Mouse (Mus musculus) lung, postnatal 14 days (tissue): ENCODE measurements around the gene Ccnb2.
A peak's percentile ranks its signal among the peaks of the same experiment; 100 is the strongest.
"Not testable (repeated sequence)": the region's sequence is repeated elsewhere in the genome, so short reads cannot be mapped to it uniquely, and the experiment has no call there.

Source experiments
- DNase-seq: peaks from one replicate; pipeline ENCODE4 v3.0.0; 2021

Ccnb2 gene

DNA sequence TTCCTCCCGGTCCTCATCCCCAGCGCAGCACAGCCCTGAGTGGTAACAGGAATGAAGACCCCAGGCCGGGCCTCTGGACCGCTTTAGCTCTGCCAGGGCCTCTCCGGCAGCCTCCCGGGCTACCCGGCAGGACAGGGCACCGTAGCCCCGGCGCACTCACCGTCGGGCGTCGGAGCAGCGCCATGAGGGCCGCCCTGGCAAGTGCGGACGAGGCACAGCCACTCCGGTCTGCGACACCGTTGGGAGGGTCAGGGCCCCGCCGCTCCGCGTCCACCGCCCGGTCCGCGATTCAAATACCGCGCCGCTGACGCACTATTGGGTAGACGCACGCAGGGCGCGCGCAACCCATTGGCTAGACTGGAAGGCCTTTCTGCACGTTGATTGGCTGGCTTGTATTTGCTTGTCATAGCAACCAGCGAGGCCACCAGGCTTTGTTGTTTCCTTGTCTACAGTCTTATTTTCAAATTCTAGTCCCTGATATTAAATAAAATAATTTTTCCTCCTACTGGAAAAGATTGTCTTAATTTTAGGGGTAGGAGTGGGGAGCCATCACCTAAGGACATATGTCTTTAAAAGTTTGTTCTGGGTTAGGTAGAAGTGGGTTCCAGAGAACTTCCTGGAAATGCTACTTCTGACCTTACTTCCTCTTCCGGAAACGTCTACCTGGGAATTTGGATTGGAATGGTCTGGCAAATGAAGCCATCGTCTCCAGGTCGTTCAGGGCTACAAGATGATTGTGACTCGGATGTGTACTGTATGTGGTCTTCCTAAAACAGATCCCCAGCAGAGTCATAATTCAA lies at the start of gene Ccnb2:
TSS of gene Ccnb2 (minus strand) at position 291 of the 800 bp plus-strand sequence.
- DNase-seq = peak; percentile 89

- not testable (repeated sequence) for DNase-seq
These were observed 41.7 kb upstream of the Ccnb2 start for GRCm38 (mm10) chr9:70463091-70463490.

DNA sequence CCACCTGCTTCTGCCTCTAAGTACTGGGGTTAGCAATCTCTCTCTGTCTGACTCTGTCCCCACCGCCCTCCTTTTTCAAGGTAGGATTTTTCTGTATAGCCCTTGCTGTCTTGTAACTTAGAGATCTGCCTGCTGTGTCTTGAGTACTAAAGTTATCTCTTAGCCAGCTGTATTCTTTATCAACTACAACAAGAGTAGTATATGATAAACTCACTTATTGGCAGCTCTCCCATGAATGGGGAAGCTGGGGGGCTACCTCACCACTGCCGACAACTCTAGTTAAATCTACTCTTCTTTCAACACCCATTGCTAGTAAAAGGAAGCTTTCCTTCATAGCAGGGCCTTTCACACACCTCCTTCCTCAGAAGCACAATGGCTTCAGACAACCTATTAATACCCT lies 31.0 kb upstream of the Ccnb2 start:
- no peak for DNase-seq

GRCm38 (mm10) chr9:70449072-70449471 lies 27.7 kb upstream of the Ccnb2 start:
- no peak for DNase-seq

DNA sequence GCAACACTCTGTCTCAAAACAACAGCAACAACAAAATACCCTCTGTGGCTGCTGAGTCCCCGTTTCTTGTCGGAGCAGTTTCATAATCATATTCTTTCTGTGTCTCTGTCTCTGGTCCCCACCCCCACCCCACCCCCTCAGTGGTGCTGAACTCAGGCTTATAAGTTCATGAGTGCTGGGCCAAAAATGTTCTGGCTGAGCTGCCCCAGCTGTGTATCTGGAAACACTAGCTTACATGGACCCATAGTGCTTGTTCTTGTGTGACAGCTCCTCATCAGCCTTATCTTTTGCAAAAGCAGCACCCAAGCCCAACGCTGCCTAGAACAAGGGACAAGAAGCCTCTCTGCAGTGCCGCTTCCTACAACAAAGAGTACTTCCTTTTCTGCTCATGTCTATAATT lies 18.6 kb upstream of the Ccnb2 start:
- DNase-seq = peak; percentile 23

GRCm38 (mm10) chr9:70422661-70423060 lies 1.3 kb upstream of the Ccnb2 start:
- no peak for DNase-seq

DNA sequence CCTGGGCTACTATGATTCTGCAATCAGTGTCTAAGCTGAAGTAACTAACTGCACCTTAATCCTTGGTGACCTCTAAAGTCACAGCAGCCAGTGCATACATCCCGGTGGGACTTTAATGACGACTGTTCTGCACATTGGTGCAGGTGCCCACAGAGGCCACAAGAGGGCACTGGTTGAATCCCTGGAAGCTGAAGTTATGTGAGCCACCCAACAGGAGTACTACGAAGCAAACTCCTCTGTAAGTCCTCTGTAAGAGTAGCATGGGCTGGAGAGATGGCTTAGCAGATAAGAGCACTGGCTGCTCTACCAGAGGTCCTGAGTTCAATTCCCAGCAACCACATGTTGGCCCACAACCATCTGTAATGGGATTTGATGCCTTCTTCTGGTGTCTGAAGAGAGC lies 4.9 kb downstream of the Ccnb2 start:
- no peak for DNase-seq

GRCm38 (mm10) chr9:70413038-70413437 lies 8.3 kb downstream of the Ccnb2 start:
- no peak for DNase-seq

- peak; percentile 10 for DNase-seq
These were observed 10.7 kb downstream of the Ccnb2 start for GRCm38 (mm10) chr9:70410668-70411067.

DNA sequence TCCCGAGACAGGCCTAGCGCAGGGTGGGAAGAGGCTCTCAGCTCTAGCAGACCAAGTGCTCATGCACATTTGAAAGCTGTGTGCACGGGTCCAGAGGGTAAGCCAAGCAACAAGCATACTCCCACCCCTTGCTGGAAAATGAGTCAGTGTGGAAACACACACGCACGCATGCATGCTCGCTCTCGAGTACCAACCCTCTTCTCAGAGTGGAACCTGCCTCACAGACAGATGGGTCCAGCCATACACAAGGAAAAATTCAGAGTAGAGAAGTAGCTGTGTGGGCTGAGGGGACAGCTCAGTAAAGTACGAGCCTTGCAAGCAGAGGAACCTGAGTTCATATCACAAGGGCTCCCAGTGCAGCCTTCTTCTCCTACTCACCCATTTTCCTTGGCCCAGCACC lies 11.6 kb downstream of the Ccnb2 start:
- DNase-seq = no peak

DNA sequence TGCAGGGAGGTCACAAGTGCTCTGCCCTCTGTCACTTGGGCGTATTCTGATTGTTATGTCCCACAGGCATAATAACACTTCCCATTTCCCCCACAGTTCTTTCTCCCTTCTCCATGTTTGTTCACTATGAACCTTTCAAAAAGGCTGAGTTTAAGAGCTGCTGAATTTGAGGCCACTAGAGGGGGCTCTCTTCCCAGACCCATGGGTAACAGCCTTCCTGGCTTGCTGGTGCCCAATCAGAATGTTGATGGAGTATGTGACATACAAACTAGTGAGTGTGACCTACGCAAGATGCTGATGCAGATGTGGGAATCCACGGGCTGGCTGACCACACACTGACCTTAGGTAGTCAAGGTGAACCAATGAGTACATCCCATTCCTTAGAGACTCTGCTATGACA lies 12.6 kb downstream of the Ccnb2 start:
- DNase-seq = peak; percentile 50

DNA sequence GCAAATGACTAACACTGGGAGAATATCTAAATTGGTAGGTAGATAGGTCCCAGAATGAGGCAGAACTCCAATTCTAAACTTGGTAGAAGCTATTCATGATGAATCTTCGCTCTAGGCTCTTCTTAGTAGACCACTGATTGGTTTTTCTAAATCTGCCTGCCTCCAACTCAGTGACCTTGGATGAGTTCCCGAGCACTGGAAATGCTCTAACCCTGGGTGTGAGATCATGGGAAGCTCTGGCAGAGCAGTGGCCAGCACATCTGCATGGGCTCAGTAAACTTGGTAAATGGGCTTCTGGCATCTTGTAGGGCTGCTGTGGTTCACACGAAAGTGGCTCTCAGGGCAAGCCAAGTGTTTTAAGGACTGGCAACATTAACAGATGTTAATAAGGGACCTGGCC lies 14.8 kb downstream of the Ccnb2 start:
- no peak for DNase-seq

- no peak for DNase-seq
These were observed 19.3 kb downstream of the Ccnb2 start for GRCm38 (mm10) chr9:70401937-70402539.

DNA sequence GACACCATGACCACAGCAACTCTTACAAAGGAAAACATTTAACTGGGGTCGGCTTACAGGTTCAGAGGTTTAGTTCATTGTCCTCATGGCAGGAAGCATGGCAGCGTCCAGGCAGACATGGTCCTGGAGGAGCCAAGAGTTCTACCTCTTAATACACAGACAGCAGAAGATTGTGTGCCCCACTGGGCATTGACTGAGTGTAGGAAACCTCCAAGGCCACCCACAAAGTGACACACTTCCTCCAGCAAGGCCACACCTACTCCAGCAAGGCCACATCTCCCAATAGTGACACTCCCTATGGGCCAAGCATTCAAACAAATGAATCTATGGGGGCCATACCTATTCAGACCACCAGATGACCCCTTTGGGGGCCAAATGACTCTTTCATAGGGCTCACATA lies 25.3 kb downstream of the Ccnb2 start:
- no peak for DNase-seq

GRCm38 (mm10) chr9:70395617-70396016 lies 25.7 kb downstream of the Ccnb2 start:
- DNase-seq = peak; percentile 27

DNA sequence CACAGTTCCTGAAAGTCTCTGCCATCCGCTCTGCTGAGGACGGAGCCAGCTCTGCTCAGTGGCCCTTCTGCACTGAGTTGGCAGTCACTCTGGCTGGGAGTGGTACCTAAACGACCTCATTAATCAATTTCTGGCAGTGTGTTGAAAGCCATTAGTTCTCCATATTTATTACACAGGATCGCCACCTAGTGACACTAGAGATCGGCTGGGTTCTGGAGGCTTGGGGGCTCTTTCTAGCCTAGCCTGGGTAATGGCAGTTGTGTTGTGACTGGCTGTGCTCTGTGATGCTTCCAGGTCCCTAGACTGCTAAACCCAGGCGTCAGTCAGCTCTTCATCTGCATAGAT lies 28.8 kb downstream of the Ccnb2 start:
- peak; percentile 28 for DNase-seq

GRCm38 (mm10) chr9:70391660-70392562 lies 29.4 kb downstream of the Ccnb2 start:
- no peak for DNase-seq

DNA sequence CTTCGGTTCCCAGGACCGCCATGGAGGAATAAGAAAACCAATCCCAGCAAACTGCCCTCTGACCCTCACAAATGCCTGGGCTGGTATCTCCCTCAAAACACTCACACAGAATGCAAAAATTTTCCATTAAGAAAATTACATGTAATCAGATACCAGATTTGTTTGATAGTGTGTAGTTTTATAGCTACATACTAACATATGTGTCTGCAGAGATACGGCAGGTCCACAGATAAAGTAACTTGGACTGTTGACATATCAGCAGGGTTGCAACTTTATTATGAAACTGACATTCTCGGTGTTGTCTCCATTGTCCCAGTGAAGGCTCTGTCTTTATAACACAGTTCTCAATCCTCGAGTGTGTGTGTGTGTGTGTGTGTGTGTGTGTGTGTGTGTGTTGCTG lies 30.3 kb downstream of the Ccnb2 start:
- DNase-seq = no peak

GRCm38 (mm10) chr9:70389548-70389947 lies 31.8 kb downstream of the Ccnb2 start:
- no peak for DNase-seq

GRCm38 (mm10) chr9:70387410-70388119 lies 33.8 kb downstream of the Ccnb2 start:
- DNase-seq = no peak

DNA sequence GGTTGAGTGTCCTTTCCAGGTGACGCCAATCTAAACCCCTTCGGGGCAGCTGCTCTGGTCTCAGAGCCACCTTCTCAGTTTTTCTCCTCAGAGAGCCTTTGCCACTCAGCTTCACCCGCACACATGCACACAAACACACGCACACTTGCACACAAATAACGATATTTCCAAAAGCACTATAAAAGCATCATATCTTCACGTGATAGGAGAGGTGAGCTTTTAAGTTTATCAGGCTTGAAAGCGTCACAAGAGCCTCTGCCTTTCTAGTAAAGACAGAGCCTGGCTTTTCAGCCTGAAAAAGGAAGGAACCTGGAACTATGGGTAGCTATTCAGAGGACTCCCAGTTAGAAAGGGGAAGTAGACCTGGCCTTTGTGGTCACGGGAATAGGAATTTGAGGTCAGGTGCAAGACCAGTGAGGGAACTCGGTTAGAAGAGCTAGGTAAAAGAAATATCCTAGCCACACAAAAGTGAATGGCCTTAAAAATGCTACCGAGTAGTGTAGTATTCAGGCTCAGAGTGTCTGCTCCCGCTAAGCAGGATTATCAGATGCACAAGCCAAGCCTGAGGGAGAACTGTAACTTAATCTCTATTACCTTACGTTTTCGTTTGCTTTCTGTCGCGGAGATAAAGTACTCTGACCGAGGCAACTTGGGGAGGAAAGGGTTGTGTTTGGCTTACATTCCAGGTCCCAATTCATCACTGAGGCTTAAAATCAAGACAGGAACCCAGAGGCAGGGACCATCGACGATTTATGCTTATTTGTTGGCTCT lies 36.2 kb downstream of the Ccnb2 start:
- DNase-seq = no peak

GRCm38 (mm10) chr9:70384494-70384893 lies 36.9 kb downstream of the Ccnb2 start:
- no peak for DNase-seq
